Mouse (Mus musculus) CH12.LX (cell line): ENCODE results near the gene Uts2b. TPM values are rescaled to one million over a fixed set of nuclear protein-coding genes. Genes with fewer than 3 reads are reported as not detected.

Experiments
- DNase-seq: peaks from one replicate; pipeline ENCODE4 v3.0.0-alpha.2; 2013; ENCODE audit errors: extremely low read depth
- H3K27ac ChIP-seq: 2 replicates; pipeline ENCODE4 v1.5.1; 2012; ENCODE audit warnings: low read depth, mild to moderate bottlenecking, control low read depth, moderate library complexity; ENCODE audit not compliant: insufficient read depth
- H3K27me3 ChIP-seq: replicated peaks from 2 replicates; pipeline ENCODE3; 2012; ENCODE audit warnings: inconsistent platforms
- H3K36me3 ChIP-seq, 2 experiments: replicated peaks in 1 of 2; 2 replicates each; pipeline versions ENCODE3 to v1.6.1; 2012; ENCODE audit warnings: inconsistent platforms in 1 of 2, low read length in 1 of 2, mild to moderate bottlenecking in 1 of 2, mixed read lengths in 1 of 2, moderate library complexity in 1 of 2; ENCODE audit not compliant: control insufficient read depth in 1 of 2, insufficient read depth in 1 of 2
- H3K4me1 ChIP-seq, 2 experiments: 2 replicates each; pipeline ENCODE4 v1.6.1; 2012; ENCODE audit warnings: inconsistent platforms in 1 of 2, moderate library complexity in 1 of 2; ENCODE audit not compliant: insufficient read depth in 2 of 2, control insufficient read depth in 1 of 2
- H3K4me2 ChIP-seq: 2 replicates; pipeline ENCODE4 v1.6.1; 2012; ENCODE audit warnings: low read depth, mild to moderate bottlenecking, control low read depth; ENCODE audit not compliant: poor library complexity, insufficient read depth, severe bottlenecking
- H3K4me3 ChIP-seq, 3 experiments: fragments of 150-350 bp in 1 of 3; sonication (generic) in 1 of 3; replicated peaks in 1 of 3; 2 replicates each; pipeline versions ENCODE3 to v1.5.1; 2011 to 2012; ENCODE audit warnings: low read depth in 2 of 3, low read length in 2 of 3, mild to moderate bottlenecking in 2 of 3, moderate library complexity in 2 of 3, control low read depth in 1 of 3, improper control_type of control experiment in 1 of 3, inconsistent platforms in 1 of 3, mixed read lengths in 1 of 3; ENCODE audit not compliant: poor library complexity in 1 of 3
- H3K79me2 ChIP-seq: replicated peaks from 2 replicates; pipeline ENCODE4 v1.6.1; 2012; ENCODE audit warnings: mild to moderate bottlenecking, moderate library complexity; ENCODE audit not compliant: control insufficient read depth, poor library complexity, insufficient read depth, severe bottlenecking; ENCODE audit errors: extremely low read depth
- H3K9ac ChIP-seq: 2 replicates; pipeline ENCODE4 v1.6.1; 2012; ENCODE audit warnings: low read depth, mild to moderate bottlenecking, control low read depth, moderate library complexity; ENCODE audit not compliant: insufficient read depth
- H3K9me3 ChIP-seq: replicated peaks from 2 replicates; pipeline ENCODE3; 2012; ENCODE audit warnings: low read length, inconsistent platforms, mixed read lengths
- BHLHE40 ChIP-seq: IDR thresholded peaks from 2 replicates; pipeline ENCODE4 v1.6.1; 2011; ENCODE audit warnings: mild to moderate bottlenecking, low read depth, low read length, improper control_type of control experiment
- CHD1 ChIP-seq: IDR thresholded peaks from 2 replicates; pipeline ENCODE4 v1.6.1; 2012; ENCODE audit warnings: low read depth, low read length, improper control_type of control experiment, inconsistent platforms
- CHD2 ChIP-seq: IDR thresholded peaks from 2 replicates; pipeline ENCODE4 v1.6.1; 2011; ENCODE audit warnings: low read length, improper control_type of control experiment
- CTCF ChIP-seq, 2 experiments: IDR thresholded peaks in 1 of 2; conservative IDR thresholded peaks in 1 of 2; 2 replicates each; pipeline ENCODE4 v1.5.1; 2011 to 2012; ENCODE audit warnings: low read depth in 2 of 2, low read length in 2 of 2, improper control_type of control experiment in 1 of 2, inconsistent platforms in 1 of 2, mild to moderate bottlenecking in 1 of 2, moderate library complexity in 1 of 2
- E2F4 ChIP-seq: IDR thresholded peaks from 2 replicates; pipeline ENCODE4 v1.6.1; 2011; ENCODE audit warnings: low read depth, low read length, improper control_type of control experiment; ENCODE audit not compliant: insufficient replicate concordance
- ELF1 ChIP-seq: IDR thresholded peaks from 2 replicates; pipeline ENCODE4 v1.6.1; 2014; ENCODE audit warnings: low read depth, mild to moderate bottlenecking, inconsistent platforms, low read length, improper control_type of control experiment
- EP300 ChIP-seq: IDR thresholded peaks from 2 replicates; pipeline ENCODE4 v1.6.1; 2011; ENCODE audit warnings: low read length, improper control_type of control experiment
- ETS1 ChIP-seq: conservative IDR thresholded peaks from 2 replicates; pipeline ENCODE4 v1.6.1; 2012; ENCODE audit warnings: low read depth, mild to moderate bottlenecking, inconsistent platforms, low read length, improper control_type of control experiment, moderate library complexity
- GABPA ChIP-seq: IDR thresholded peaks from 2 replicates; pipeline ENCODE4 v1.6.1; 2012; ENCODE audit warnings: low read depth, low read length, improper control_type of control experiment, inconsistent platforms; ENCODE audit not compliant: insufficient replicate concordance
- HCFC1 ChIP-seq: IDR thresholded peaks from 2 replicates; pipeline ENCODE4 v1.6.1; 2012; ENCODE audit warnings: low read depth, mild to moderate bottlenecking, inconsistent platforms, low read length, improper control_type of control experiment
- IRF4 ChIP-seq: IDR thresholded peaks from 2 replicates; pipeline ENCODE4 v1.6.1; 2014; ENCODE audit warnings: low read depth, mild to moderate bottlenecking, inconsistent platforms, low read length, improper control_type of control experiment
- JUN ChIP-seq: IDR thresholded peaks from 2 replicates; pipeline ENCODE4 v1.6.1; 2011; ENCODE audit warnings: low read depth, mild to moderate bottlenecking, low read length, improper control_type of control experiment, moderate library complexity; ENCODE audit not compliant: insufficient read depth
- JUND ChIP-seq: conservative IDR thresholded peaks from 2 replicates; pipeline ENCODE4 v1.6.1; 2011; ENCODE audit warnings: low read depth, low read length, improper control_type of control experiment
- KAT2A ChIP-seq: IDR thresholded peaks from 2 replicates; pipeline ENCODE4 v1.6.1; 2012; ENCODE audit warnings: low read length, improper control_type of control experiment, inconsistent platforms; ENCODE audit not compliant: insufficient replicate concordance
- MAFK ChIP-seq: IDR thresholded peaks from 2 replicates; pipeline ENCODE4 v1.6.1; 2011; ENCODE audit warnings: low read length, improper control_type of control experiment; ENCODE audit not compliant: insufficient replicate concordance
- MAX ChIP-seq: IDR thresholded peaks from 2 replicates; pipeline ENCODE4 v1.6.1; 2011; ENCODE audit warnings: low read length, improper control_type of control experiment
- MAZ ChIP-seq: IDR thresholded peaks from 2 replicates; pipeline ENCODE4 v1.6.1; 2012; ENCODE audit warnings: low read depth, mild to moderate bottlenecking, inconsistent platforms, low read length, improper control_type of control experiment, moderate library complexity
- MEF2A ChIP-seq: IDR thresholded peaks from 2 replicates; pipeline ENCODE4 v1.6.1; 2014; ENCODE audit warnings: low read depth, mild to moderate bottlenecking, inconsistent platforms, low read length, improper control_type of control experiment, borderline replicate concordance
- MXI1 ChIP-seq: IDR thresholded peaks from 2 replicates; pipeline ENCODE4 v1.6.1; 2011; ENCODE audit warnings: mild to moderate bottlenecking, low read depth, low read length, improper control_type of control experiment
- MYC ChIP-seq: IDR thresholded peaks from 2 replicates; pipeline ENCODE4 v1.6.1; 2011; ENCODE audit warnings: low read depth, mild to moderate bottlenecking, improper control_type of control experiment, low read length
- NELFE ChIP-seq: IDR thresholded peaks from 2 replicates; pipeline ENCODE4 v1.6.1; 2011; ENCODE audit warnings: low read depth, low read length, improper control_type of control experiment
- NRF1 ChIP-seq: IDR thresholded peaks from 2 replicates; pipeline ENCODE4 v1.6.1; 2014; ENCODE audit warnings: low read depth, mild to moderate bottlenecking, inconsistent platforms, low read length, improper control_type of control experiment, moderate library complexity
- PAX5 ChIP-seq: IDR thresholded peaks from 2 replicates; pipeline ENCODE4 v1.6.1; 2012; ENCODE audit warnings: low read length, inconsistent platforms, mixed read lengths
- POLR2A ChIP-seq: IDR thresholded peaks from 2 replicates; pipeline ENCODE4 v1.6.1; 2011; ENCODE audit warnings: low read depth, mild to moderate bottlenecking, improper control_type of control experiment, low read length
- POLR2AphosphoS2 ChIP-seq: IDR thresholded peaks from 2 replicates; pipeline ENCODE4 v1.6.1; 2011; ENCODE audit warnings: low read depth, low read length, improper control_type of control experiment
- RAD21 ChIP-seq: IDR thresholded peaks from 2 replicates; pipeline ENCODE4 v1.6.1; 2011; ENCODE audit warnings: low read depth, mild to moderate bottlenecking, low read length, improper control_type of control experiment, moderate library complexity
- RCOR1 ChIP-seq: conservative IDR thresholded peaks from 2 replicates; pipeline ENCODE4 v1.6.1; 2012; ENCODE audit warnings: low read depth, mild to moderate bottlenecking, inconsistent platforms, low read length, improper control_type of control experiment
- SIN3A ChIP-seq: IDR thresholded peaks from 2 replicates; pipeline ENCODE4 v1.6.1; 2012; ENCODE audit warnings: low read length, improper control_type of control experiment, inconsistent platforms
- SMC3 ChIP-seq: IDR thresholded peaks from 2 replicates; pipeline ENCODE4 v1.6.1; 2011; ENCODE audit warnings: low read depth, low read length, improper control_type of control experiment
- TBP ChIP-seq: conservative IDR thresholded peaks from 2 replicates; pipeline ENCODE4 v1.6.1; 2011; ENCODE audit warnings: low read depth, low read length, improper control_type of control experiment
- TCF12 ChIP-seq: IDR thresholded peaks from 2 replicates; pipeline ENCODE4 v1.6.1; 2014; ENCODE audit warnings: low read depth, mild to moderate bottlenecking, inconsistent platforms, low read length, improper control_type of control experiment
- UBTF ChIP-seq: IDR thresholded peaks from 2 replicates; pipeline ENCODE4 v1.6.1; 2012; ENCODE audit warnings: low read depth, mild to moderate bottlenecking, inconsistent platforms, low read length, improper control_type of control experiment, moderate library complexity
- USF1 ChIP-seq: IDR thresholded peaks from 2 replicates; pipeline ENCODE4 v1.6.1; 2014; ENCODE audit warnings: low read depth, mild to moderate bottlenecking, inconsistent platforms, low read length, improper control_type of control experiment
- USF2 ChIP-seq: conservative IDR thresholded peaks from 2 replicates; pipeline ENCODE4 v1.6.1; 2011; ENCODE audit warnings: low read depth, low read length, improper control_type of control experiment
- ZC3H11A ChIP-seq: IDR thresholded peaks from 2 replicates; pipeline ENCODE4 v1.6.1; 2012; ENCODE audit warnings: low read depth, mild to moderate bottlenecking, inconsistent platforms, low read length, improper control_type of control experiment
- ZKSCAN1 ChIP-seq: IDR thresholded peaks from 2 replicates; pipeline ENCODE4 v1.6.1; 2012; ENCODE audit warnings: low read depth, inconsistent platforms, low read length, improper control_type of control experiment, borderline replicate concordance
- ZMIZ1 ChIP-seq: IDR thresholded peaks from 2 replicates; pipeline ENCODE4 v1.6.1; 2012; ENCODE audit warnings: low read depth, mild to moderate bottlenecking, inconsistent platforms, low read length, improper control_type of control experiment
- ZNF384 ChIP-seq: IDR thresholded peaks from 2 replicates; pipeline ENCODE4 v1.6.1; 2012; ENCODE audit warnings: low read depth, low read length, improper control_type of control experiment, inconsistent platforms
- dilution Hi-C: fragments of 300-500 bp; cut with MboI; formaldehyde crosslinking; loops from 2 replicates; pipeline ENCODE4 v1.14.3; 2020; ENCODE audit warnings: low sequenced_read_pairs; ENCODE audit not compliant: extremely low pct_unique_long_range_greater_than_20kb, extremely low pct_ligation_motif_present
- in situ Hi-C: fragments of 300-500 bp; cut with MboI; formaldehyde crosslinking; loops from 3 replicates; pipeline ENCODE4 v1.14.3; 2019; ENCODE audit warnings: low sequenced_read_pairs, low pct_ligation_motif_present, low pct_unique_long_range_greater_than_20kb, mixed read lengths
- polyA plus RNA-seq: library from polyadenylated mRNA; unstranded; fragments of >175 nt; gene quantifications from 2 replicates; pipeline ENCODE4 v1.2.1, GENCODE M21; 2012; ENCODE audit warnings: low read depth; ENCODE audit not compliant: insufficient read length
- total RNA-seq, 2 experiments: library from RNA; depleted of rRNA; stranded (reverse); fragments of 300-350 nt in 1 of 2; fragments of >200 nt in 1 of 2; gene quantifications; 2 replicates each; pipeline ENCODE4 v1.2.3; 2012 to 2014

The Uts2b gene
- total and polyA plus RNA-seq, 3 experiments, result 0.38 to 0.51 TPM; not detected in 1

- Histone ChIP-seq H3K27ac (peak overlapping the region; percentile 93), H3K4me2 (peak overlapping the region; percentile 98), H3K79me2 (peaks cover 74% of the 10 kb centered on the region), H3K9ac (peak overlapping the region; percentile 53), H3K4me3 (peak overlapping the region in 1 of 3 experiments; percentile 15), H3K27me3 (no peaks in the 10 kb centered on the region), H3K9me3 (peaks cover 17% of the 10 kb centered on the region), H3K4me1 (peaks cover 25 to 88% of the 10 kb centered on the region in 2 experiments), H3K36me3 (peaks cover 8 to 34% of the 10 kb centered on the region in 2 experiments)
- dilution Hi-C loops, result no loop called here
- in situ Hi-C loops, result no loop called here
- peak; percentile 79 for DNase-seq
- TF ChIP-seq USF2 (no peak), MAFK (peak; percentile 77; the same call in 1 of the 2 replicates), MAZ (peak; percentile 67; the same call in 1 of the 2 replicates), EP300 (peak; percentile 96), KAT2A (no peak), ZKSCAN1 (no peak), USF1 (no peak), ZNF384 (no peak; the same call in 1 of the 2 replicates), ELF1 (no peak), GABPA (no peak), RCOR1 (peak; percentile 68), ZC3H11A (no peak), SIN3A (peak; percentile 82; the same call in 1 of the 2 replicates), MXI1 (peak; percentile 58; the same call in 1 of the 2 replicates), CTCF (conservative IDR thresholded peaks at IDR 0.05 in 1 of 2, IDR thresholded peaks at IDR 0.05 in 1 of 2; ENCODE audit: low read depth in 2 of 2, low read length in 2 of 2) (no peak), BHLHE40 (peak; percentile 72), NRF1 (no peak), JUN (peak; percentile 94), NELFE (no peak), UBTF (no peak), POLR2A (no peak), SMC3 (no peak), JUND (peak; percentile 95), MEF2A (peak; percentile 85), PAX5 (no peak), IRF4 (peak; percentile 97), ETS1 (peak; percentile 63), MYC (peak; percentile 90), ZMIZ1 (peak; percentile 72; the same call in 1 of the 2 replicates), TBP (no peak; the same call in 1 of the 2 replicates), MAX (peak; percentile 50; the same call in 1 of the 2 replicates), HCFC1 (peak; percentile 21), CHD2 (peak; percentile 74; the same call in 1 of the 2 replicates), E2F4 (no peak), TCF12 (peak; percentile 57), RAD21 (peak; percentile 5), POLR2AphosphoS2 (peak; percentile 33; the same call in 1 of the 2 replicates), CHD1 (peak; percentile 96)
Measured at GRCm38 (mm10) chr16:27399719-27400253, 29.7 kb upstream of the Uts2b start.
